Mouse (Mus musculus) cerebellum, adult 2 months (tissue): ENCODE results near the gene Syt1.

Experiments used
- CTCF ChIP-seq: fragments of 200-500 bp; IDR thresholded peaks from 2 replicates; pipeline ENCODE4 v1.5.1; 2011; ENCODE audit warnings: low read depth, mild to moderate bottlenecking, control low read depth, low read length, moderate library complexity, borderline replicate concordance; ENCODE audit not compliant: insufficient read depth
- POLR2A ChIP-seq: fragments of 200-500 bp; IDR thresholded peaks from 2 replicates; pipeline ENCODE4 v1.6.1; 2011; ENCODE audit warnings: low read length, control low read depth, borderline replicate concordance; ENCODE audit not compliant: insufficient read depth

DNA sequence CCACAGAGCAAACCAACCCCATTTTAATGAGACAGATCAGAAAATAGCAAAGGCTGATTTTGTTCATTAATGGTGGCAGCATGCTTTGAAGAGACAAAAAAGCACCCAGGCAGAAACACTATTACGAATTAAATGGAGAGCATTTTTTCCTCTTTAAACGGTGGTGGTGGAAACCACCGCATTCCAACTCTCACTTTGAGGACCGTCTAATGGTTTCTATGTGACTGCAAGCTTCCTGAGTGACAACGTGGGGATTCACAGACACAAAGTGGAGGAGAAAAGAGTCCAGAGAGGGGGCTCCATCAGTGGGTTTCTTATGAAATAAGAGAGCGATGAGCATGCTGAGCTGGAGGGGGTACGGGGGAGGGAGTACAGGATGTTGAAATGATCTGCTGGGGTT is 496.1 kb downstream of the Syt1 start:
- TF ChIP-seq POLR2A (no peak), CTCF (no peak)
